Comparison of ENCODE assay signal across 14 mouse cellular contexts in genomic region chr15:101065069-101065468, GRCm38 (mm10). TPM values are rescaled to one million over a fixed set of nuclear protein-coding genes. Genes with fewer than 3 reads are reported as not detected.
DNase-seq lines count a peak whose midpoint lies in the region; ATAC-seq and TF ChIP-seq lines count a peak whose summit lies in the region.
"Had no signal": no experiment of that assay in that cellular context is flagged by ENCODE, and none has a peak within 500 bp of the region (broad histone marks: within the 10 kb centered on the region; RNA-seq: fewer than 3 reads in every experiment).

No protein-coding gene starts in this region.

- H3K27ac ChIP-seq in forebrain, embryonic 10.5 days, result peak overlapping the region; percentile 86
- H3K27ac ChIP-seq in forebrain, embryonic 11.5 days (ENCODE audit: low read depth, low read length), result no peak overlapping the region
- no peak overlapping the region for H3K27ac ChIP-seq in kidney, embryonic 14.5 days (ENCODE audit: low read depth, low read length)
- H3K27ac ChIP-seq in heart, postnatal 0 days (ENCODE audit: low read depth), result no peak overlapping the region
- no peak overlapping the region for H3K27ac ChIP-seq in limb, embryonic 13.5 days
- no peak overlapping the region for H3K27ac ChIP-seq in forebrain, embryonic 13.5 days
- H3K27ac ChIP-seq: liver, embryonic 13.5 days had no signal

- H3K36me3 ChIP-seq in forebrain, embryonic 10.5 days (replicated peaks), result peaks cover 18% of the 10 kb centered on the region; the same call in 1 of the 2 replicates
- H3K36me3 ChIP-seq in forebrain, embryonic 11.5 days (ENCODE audit: control insufficient read depth, insufficient read depth, low read length), result no peaks in the 10 kb centered on the region
- H3K36me3 ChIP-seq in kidney, embryonic 14.5 days (ENCODE audit: control insufficient read depth, insufficient read depth, low read length), result no peaks in the 10 kb centered on the region; the same call in 1 of the 2 replicates
- no peaks in the 10 kb centered on the region for H3K36me3 ChIP-seq in heart, postnatal 0 days (replicated peaks; ENCODE audit: control insufficient read depth, insufficient read depth, low read length)
- H3K36me3 ChIP-seq in limb, embryonic 13.5 days, result no peaks in the 10 kb centered on the region
- H3K36me3 ChIP-seq in forebrain, embryonic 13.5 days (ENCODE audit: poor library complexity, severe bottlenecking), result no peaks in the 10 kb centered on the region
- H3K36me3 ChIP-seq: liver, embryonic 13.5 days had no signal

- ATAC-seq in forebrain, embryonic 11.5 days (replicated peaks; ENCODE audit: low FRiP score), result no peak
- ATAC-seq in kidney, embryonic 14.5 days (ENCODE audit: low FRiP score, low TSS enrichment), result no peak
- ATAC-seq in heart, postnatal 0 days (ENCODE audit: insufficient read depth, low read depth), result peak; percentile 28; the same call in 1 of the 2 replicates
- no peak for ATAC-seq in limb, embryonic 13.5 days (ENCODE audit: low FRiP score, low read depth)
- ATAC-seq in forebrain, embryonic 13.5 days, result no peak

- 33% methylated on average over 6 of the region's 6 CpGs for WGBS in forebrain, embryonic 10.5 days
- 30% methylated on average over 6 of the region's 6 CpGs for WGBS in forebrain, embryonic 11.5 days
- 16% methylated on average over 6 of the region's 6 CpGs for WGBS in kidney, embryonic 14.5 days
- 51% methylated on average over 6 of the region's 6 CpGs for WGBS in heart, postnatal 0 days
- 25% methylated on average over 6 of the region's 6 CpGs for WGBS in limb, embryonic 13.5 days
- WGBS in forebrain, embryonic 13.5 days, result 38% methylated on average over 6 of the region's 6 CpGs

- no peak overlapping the region for H3K9ac ChIP-seq in forebrain, embryonic 11.5 days (ENCODE audit: low read length)
- no peak overlapping the region for H3K9ac ChIP-seq in kidney, embryonic 14.5 days (ENCODE audit: low read depth, low read length)
- H3K9ac ChIP-seq in heart, postnatal 0 days (replicated peaks; ENCODE audit: low read depth, low read length), result no peak overlapping the region
- H3K9ac ChIP-seq in limb, embryonic 13.5 days, result peak overlapping the region; percentile 40; the same call in 1 of the 2 replicates
- H3K9ac ChIP-seq in forebrain, embryonic 13.5 days, result no peak overlapping the region
- H3K9ac ChIP-seq: liver, embryonic 13.5 days had no signal

- no peaks in the 10 kb centered on the region for H3K9me3 ChIP-seq in forebrain, embryonic 10.5 days
- no peaks in the 10 kb centered on the region for H3K9me3 ChIP-seq in forebrain, embryonic 11.5 days (ENCODE audit: control insufficient read depth, low read length)
- no peaks in the 10 kb centered on the region for H3K9me3 ChIP-seq in kidney, embryonic 14.5 days (ENCODE audit: control insufficient read depth, low read length)
- H3K9me3 ChIP-seq in heart, postnatal 0 days (replicated peaks; ENCODE audit: control insufficient read depth, low read length), result no peaks in the 10 kb centered on the region
- no peaks in the 10 kb centered on the region for H3K9me3 ChIP-seq in limb, embryonic 13.5 days
- H3K9me3 ChIP-seq in forebrain, embryonic 13.5 days (replicated peaks), result no peaks in the 10 kb centered on the region
- H3K9me3 ChIP-seq: liver, embryonic 13.5 days had no signal

- H3K4me3 ChIP-seq in forebrain, embryonic 10.5 days, result 0 out of 2 replicates have a peak overlapping the region, but pooled peaks have one; percentile 9
- H3K4me3 ChIP-seq in forebrain, embryonic 11.5 days (ENCODE audit: low read depth, low read length), result no peak overlapping the region
- no peak overlapping the region for H3K4me3 ChIP-seq in kidney, embryonic 14.5 days (ENCODE audit: low read length)
- H3K4me3 ChIP-seq in heart, postnatal 0 days (ENCODE audit: low read depth, low read length), result no peak overlapping the region
- H3K4me3 ChIP-seq in limb, embryonic 13.5 days, result no peak overlapping the region
- H3K4me3 ChIP-seq in forebrain, embryonic 13.5 days, result no peak overlapping the region
- H3K4me3 ChIP-seq: liver, embryonic 13.5 days had no signal

- no peak for TF ChIP-seq CTCF in heart, postnatal 0 days (IDR thresholded peaks at IDR 0.05; ENCODE audit: low read depth)

- H3K4me1 ChIP-seq in forebrain, embryonic 10.5 days, result peaks cover 98% of the 10 kb centered on the region
- H3K4me1 ChIP-seq in forebrain, embryonic 11.5 days (replicated peaks; ENCODE audit: control insufficient read depth, insufficient read depth, low read length), result peaks cover 43% of the 10 kb centered on the region
- H3K4me1 ChIP-seq in kidney, embryonic 14.5 days (ENCODE audit: control insufficient read depth, insufficient read depth, low read length), result peaks cover 54% of the 10 kb centered on the region
- 0 out of 2 replicates have a peak, but pooled peaks cover 10% of the 10 kb centered on the region for H3K4me1 ChIP-seq in heart, postnatal 0 days (ENCODE audit: control insufficient read depth, insufficient read depth)
- H3K4me1 ChIP-seq in limb, embryonic 13.5 days, result peaks cover 63% of the 10 kb centered on the region
- H3K4me1 ChIP-seq in forebrain, embryonic 13.5 days, result peaks cover 51% of the 10 kb centered on the region

- DNase-seq in forebrain, embryonic 10.5 days (ENCODE audit: extremely low spot score, low spot score), result no peak
- no peak for DNase-seq in forebrain, embryonic 11.5 days (ENCODE audit: low spot score)
- peak; percentile 57 for DNase-seq in kidney, postnatal 14 days
- DNase-seq in heart, postnatal 0 days (ENCODE audit: low spot score), result no peak
- DNase-seq in right cerebral cortex, postnatal 25 days, result no peak
- DNase-seq: gastrocnemius, postnatal 10 days; liver, embryonic 13.5 days had no signal

- no peaks in the 10 kb centered on the region; the same call in 1 of the 2 replicates for H3K27me3 ChIP-seq in forebrain, embryonic 10.5 days (ENCODE audit: poor library complexity, severe bottlenecking)
- H3K27me3 ChIP-seq in forebrain, embryonic 11.5 days (ENCODE audit: control insufficient read depth, insufficient read depth, low read length), result no peaks in the 10 kb centered on the region
- no peaks in the 10 kb centered on the region for H3K27me3 ChIP-seq in kidney, embryonic 14.5 days (ENCODE audit: control insufficient read depth, insufficient read depth, low read length)
- peaks cover 1% of the 10 kb centered on the region; the same call in 1 of the 2 replicates for H3K27me3 ChIP-seq in heart, postnatal 0 days (ENCODE audit: control insufficient read depth, insufficient read depth, low read length)
- H3K27me3 ChIP-seq in limb, embryonic 13.5 days, result no peaks in the 10 kb centered on the region
- no peaks in the 10 kb centered on the region; the same call in 1 of the 2 replicates for H3K27me3 ChIP-seq in forebrain, embryonic 13.5 days
- H3K27me3 ChIP-seq: liver, embryonic 13.5 days had no signal

- 0 out of 2 replicates have a peak, but pooled peaks have one; percentile 37 for TF ChIP-seq EP300 in heart, postnatal 0 days (IDR thresholded peaks at IDR 0.05; ENCODE audit: low read depth)

- H3K4me2 ChIP-seq in forebrain, embryonic 11.5 days (ENCODE audit: low read depth, low read length, severe bottlenecking), result no peak overlapping the region
- no peak overlapping the region for H3K4me2 ChIP-seq in kidney, embryonic 14.5 days (replicated peaks; ENCODE audit: low read depth, low read length)
- no peak overlapping the region for H3K4me2 ChIP-seq in heart, postnatal 0 days (ENCODE audit: low read depth, low read length)
- H3K4me2 ChIP-seq in limb, embryonic 13.5 days (replicated peaks), result no peak overlapping the region
- H3K4me2 ChIP-seq in forebrain, embryonic 13.5 days, result no peak overlapping the region
- H3K4me2 ChIP-seq: liver, embryonic 13.5 days had no signal

RNA-seq across cellular contexts. Expression of gene Fignl2, which starts 13.3 kb away (rescaled TPM):
- 0.80 and 0.82 TPM in 2 replicates for polyA plus RNA-seq in forebrain, embryonic 10.5 days (2016; fragmentation: Nextera tagmentation; extraction: Ambion mirVana)
- polyA plus RNA-seq in forebrain, embryonic 11.5 days (2014; fragmentation: Nextera tagmentation; extraction: Ambion mirVana), result 0.52 and 0.76 TPM in 2 replicates
- 0.58 and 0.73 TPM in 2 replicates for polyA plus RNA-seq in kidney, embryonic 14.5 days (2014; fragmentation: Nextera tagmentation; extraction: Ambion mirVana)
- total RNA-seq in heart, postnatal 0 days (2014; rRNA removed; ENCODE audit: low replicate concordance), result 3.9 and 4.1 TPM in 2 replicates
- polyA plus RNA-seq in heart, postnatal 0 days (2015; fragmentation: Nextera tagmentation; extraction: Ambion mirVana), result 0.05 and 0.12 TPM in 2 replicates
- polyA plus RNA-seq in limb, embryonic 13.5 days (2015; fragmentation: Nextera tagmentation; extraction: Ambion mirVana), result 0.20 and 0.26 TPM in 2 replicates
- 0.20 TPM in 1 of 2 replicates, not detected in the other for polyA plus RNA-seq in forebrain, embryonic 13.5 days (2015; fragmentation: Nextera tagmentation; extraction: Ambion mirVana)
- total RNA-seq: megakaryocyte-erythroid progenitor cell, adult 5-6 weeks had no signal

RNA-seq across cellular contexts. Expression of gene Gm47841, which starts 17.9 kb away (rescaled TPM):
- not detected in 2 replicates for polyA plus RNA-seq in forebrain, embryonic 10.5 days (2016; fragmentation: Nextera tagmentation; extraction: Ambion mirVana)
- polyA plus RNA-seq in forebrain, embryonic 11.5 days (2014; fragmentation: Nextera tagmentation; extraction: Ambion mirVana), result not detected in 2 replicates
- polyA plus RNA-seq in kidney, embryonic 14.5 days (2014; fragmentation: Nextera tagmentation; extraction: Ambion mirVana), result not detected in 2 replicates
- not detected in 2 replicates for total RNA-seq in heart, postnatal 0 days (2014; rRNA removed; ENCODE audit: low replicate concordance)
- polyA plus RNA-seq in heart, postnatal 0 days (2015; fragmentation: Nextera tagmentation; extraction: Ambion mirVana), result not detected in 2 replicates
- polyA plus RNA-seq in limb, embryonic 13.5 days (2015; fragmentation: Nextera tagmentation; extraction: Ambion mirVana), result not detected in 2 replicates
- not detected in 2 replicates for polyA plus RNA-seq in forebrain, embryonic 13.5 days (2015; fragmentation: Nextera tagmentation; extraction: Ambion mirVana)
- total RNA-seq: gastrocnemius, postnatal 10 days; layer of hippocampus, postnatal 25 days; megakaryocyte-erythroid progenitor cell, adult 5-6 weeks had no signal
- polyA plus RNA-seq: intestine, embryonic 14.5 days; liver, embryonic 13.5 days; thymus, postnatal 0 days had no signal

RNA-seq across cellular contexts. Expression of gene Ankrd33, which starts 50.5 kb away (rescaled TPM):
- polyA plus RNA-seq in forebrain, embryonic 10.5 days (2016; fragmentation: Nextera tagmentation; extraction: Ambion mirVana), result not detected in 2 replicates
- not detected in 2 replicates for polyA plus RNA-seq in forebrain, embryonic 11.5 days (2014; fragmentation: Nextera tagmentation; extraction: Ambion mirVana)
- not detected in 2 replicates for polyA plus RNA-seq in kidney, embryonic 14.5 days (2014; fragmentation: Nextera tagmentation; extraction: Ambion mirVana)
- total RNA-seq in heart, postnatal 0 days (2014; rRNA removed; ENCODE audit: low replicate concordance), result not detected in 2 replicates
- polyA plus RNA-seq in heart, postnatal 0 days (2015; fragmentation: Nextera tagmentation; extraction: Ambion mirVana), result not detected in 2 replicates
- polyA plus RNA-seq in limb, embryonic 13.5 days (2015; fragmentation: Nextera tagmentation; extraction: Ambion mirVana), result not detected in 2 replicates
- polyA plus RNA-seq in forebrain, embryonic 13.5 days (2015; fragmentation: Nextera tagmentation; extraction: Ambion mirVana), result not detected in 2 replicates
- total RNA-seq: gastrocnemius, postnatal 10 days; layer of hippocampus, postnatal 25 days; megakaryocyte-erythroid progenitor cell, adult 5-6 weeks had no signal
- polyA plus RNA-seq: intestine, embryonic 14.5 days; liver, embryonic 13.5 days; thymus, postnatal 0 days had no signal
